Mouse (Mus musculus): ENCODE results near the gene Naglu. TPM values are rescaled to one million over a fixed set of nuclear protein-coding genes. Genes with fewer than 3 reads are reported as not detected.

Naglu gene
- total RNA-seq, 2 experiments from 2014 or later = 8.0 to 8.7 TPM

GRCm38 (mm10) chr11:101081659-101082058 lies 11.8 kb downstream of the Naglu start:
- intact Hi-C loops (cut with DNase I) = loop anchor here (1.0 kb wide), 1 partner anchor 93 kb away; no protein-coding TSS in a partner anchor
- no peak for DNase-seq (ENCODE audit: low spot score)

GRCm38 (mm10) chr11:101082208-101083082 lies 12.6 kb downstream of the Naglu start, which contains the start of gene Coasy:
TSS of gene Coasy (plus strand) at chr11:101082565.
- peak; percentile 71 for DNase-seq (ENCODE audit: low spot score)
- intact Hi-C loops (cut with DNase I) = loop anchor here (1.0 kb wide), 1 partner anchor 92 kb away; no protein-coding TSS in a partner anchor

GRCm38 (mm10) chr11:101083083-101083697 lies 13.4 kb downstream of the Naglu start:
- intact Hi-C loops (cut with DNase I) = no loop called here
- no peak for DNase-seq (ENCODE audit: low spot score)

- no peak for DNase-seq (ENCODE audit: low spot score)
- intact Hi-C loops (cut with DNase I) = no loop called here
Observed at GRCm38 (mm10) chr11:101084246-101084645, 14.4 kb downstream of the Naglu start.

GRCm38 (mm10) chr11:101084811-101085210 lies 15.0 kb downstream of the Naglu start:
- intact Hi-C loops (cut with DNase I) = loop anchor here (5.0 kb wide), 1 partner anchor 167 kb away; the partner anchor contains the start of gene Vps25
- no peak for DNase-seq (ENCODE audit: low spot score)

- intact Hi-C loops (cut with DNase I) = loop anchor here (5.0 kb wide), 1 partner anchor 167 kb away; the partner anchor contains the start of gene Vps25
- no peak for DNase-seq (ENCODE audit: low spot score)
Observed at GRCm38 (mm10) chr11:101085617-101086322, 16.0 kb downstream of the Naglu start.

- no peak for DNase-seq (ENCODE audit: low spot score)
- intact Hi-C loops (cut with DNase I) = loop anchor here (5.0 kb wide), 1 partner anchor 166 kb away; the partner anchor contains the start of gene Vps25
Observed at GRCm38 (mm10) chr11:101086323-101086674, 16.5 kb downstream of the Naglu start.

- DNase-seq (ENCODE audit: low spot score) = peak; percentile 85
- intact Hi-C loops (cut with DNase I) = loop anchor here (5.0 kb wide), 1 partner anchor 165 kb away; the partner anchor contains the start of gene Vps25
Observed at GRCm38 (mm10) chr11:101086756-101087681, 17.2 kb downstream of the Naglu start, which contains the start of gene Mlx. TSS of gene Mlx (plus strand) at chr11:101087277.

GRCm38 (mm10) chr11:101087682-101088055 lies 17.9 kb downstream of the Naglu start:
- intact Hi-C loops (cut with DNase I) = loop anchor here (5.0 kb wide), 1 partner anchor 165 kb away; the partner anchor contains the start of gene Vps25
- DNase-seq (ENCODE audit: low spot score) = no peak

GRCm38 (mm10) chr11:101089931-101090330 lies 20.1 kb downstream of the Naglu start:
- no peak for DNase-seq (ENCODE audit: low spot score)
- intact Hi-C loops (cut with DNase I) = loop anchor here (5.0 kb wide), 1 partner anchor 162 kb away; the partner anchor contains the start of gene Vps25

- DNase-seq (ENCODE audit: low spot score) = no peak
- intact Hi-C loops (cut with DNase I) = loop anchor here (1.0 kb wide), 1 partner anchor 24 kb away; the partner anchor contains the start of genes Retreg3 and Tubg1
Observed at GRCm38 (mm10) chr11:101094930-101095313, 25.1 kb downstream of the Naglu start.

- intact Hi-C loops (cut with DNase I) = loop anchor here (1.0 kb wide), 2 partner anchors 24 to 79 kb away; partner anchors contain the start of genes Retreg3 and Tubg1
- DNase-seq (ENCODE audit: low spot score) = peak; percentile 90
Observed at GRCm38 (mm10) chr11:101095314-101096024, 25.7 kb downstream of the Naglu start, which contains the start of gene Psmc3ip. TSS of gene Psmc3ip (minus strand) at chr11:101095436.

GRCm38 (mm10) chr11:101098231-101098630 lies 28.4 kb downstream of the Naglu start:
- intact Hi-C loops (cut with DNase I) = no loop called here

GRCm38 (mm10) chr11:101103011-101103410 lies 33.2 kb downstream of the Naglu start:
- no peak for DNase-seq (ENCODE audit: low spot score)
- intact Hi-C loops (cut with DNase I) = loop anchor here (10.0 kb wide), 1 partner anchor 192 kb away; no protein-coding TSS in a partner anchor

More at GRCm38 (mm10) chr11:101098231-101098630, 28.4 kb downstream of the Naglu start:
- DNase-seq (ENCODE audit: low spot score) = no peak

- intact Hi-C loops (cut with DNase I) = loop anchor here (10.0 kb wide), 1 partner anchor 185 kb away; no protein-coding TSS in a partner anchor
Observed at GRCm38 (mm10) chr11:101109351-101109750, 39.5 kb downstream of the Naglu start.

GRCm38 (mm10) chr11:101110708-101111107 lies 40.9 kb downstream of the Naglu start:
- intact Hi-C loops (cut with DNase I) = no loop called here
- DNase-seq (ENCODE audit: low spot score) = no peak

More at GRCm38 (mm10) chr11:101109351-101109750, 39.5 kb downstream of the Naglu start:
- no peak for DNase-seq (ENCODE audit: low spot score)

GRCm38 (mm10) chr11:101111178-101111577 lies 41.4 kb downstream of the Naglu start:
- DNase-seq (ENCODE audit: low spot score) = no peak
- intact Hi-C loops (cut with DNase I) = no loop called here

GRCm38 (mm10) chr11:101112186-101112585 lies 42.4 kb downstream of the Naglu start:
- intact Hi-C loops (cut with DNase I) = no loop called here
- no peak for DNase-seq (ENCODE audit: low spot score)
